Mouse (Mus musculus) midbrain, embryonic 11.5 days (tissue): ENCODE measurements at regions not wholly inside any gene's neighbourhood (a gene's known extent, or its start where the extent isn't known, plus 50 kb on each side); places are given as distances from the start of the nearest gene placed in this dataset.

ENCODE experiments used
- ATAC-seq: fragments of 200-750 bp; cut with Nextera tagmentation; 2 replicates; pipeline ENCODE4 v1.8.0; 2017; ENCODE audit warnings: moderate TSS enrichment, moderate library complexity; ENCODE audit not compliant: low FRiP score
- DNase-seq: peaks from one replicate; pipeline ENCODE4 v3.0.0; 2015; ENCODE audit warnings: low spot score; ENCODE audit errors: missing footprints
- H3K27ac ChIP-seq: fragments of 300-500 bp; sonication (generic); 2 replicates; pipeline ENCODE4 v1.5.1; 2014; ENCODE audit warnings: low read depth, low read length
- H3K27me3 ChIP-seq: fragments of 300-500 bp; sonication (generic); 2 replicates; pipeline ENCODE4 v1.6.1; 2014; ENCODE audit warnings: mild to moderate bottlenecking, low read length, moderate library complexity, mixed read lengths; ENCODE audit not compliant: control insufficient read depth, insufficient read depth
- H3K36me3 ChIP-seq: fragments of 300-500 bp; sonication (generic); 2 replicates; pipeline ENCODE4 v1.6.1; 2014; ENCODE audit warnings: mild to moderate bottlenecking, low read length, moderate library complexity, mixed read lengths; ENCODE audit not compliant: control insufficient read depth, insufficient read depth
- H3K4me1 ChIP-seq: fragments of 300-500 bp; sonication (generic); 2 replicates; pipeline ENCODE4 v1.6.1; 2014; ENCODE audit warnings: low read length; ENCODE audit not compliant: control insufficient read depth, insufficient read depth
- H3K4me2 ChIP-seq: fragments of 300-500 bp; sonication (generic); 2 replicates; pipeline ENCODE4 v1.6.1; 2014; ENCODE audit warnings: mild to moderate bottlenecking, moderate library complexity
- H3K4me3 ChIP-seq: fragments of 300-500 bp; sonication (generic); 2 replicates; pipeline ENCODE4 v1.5.1; 2014; ENCODE audit warnings: low read depth, low read length
- H3K9ac ChIP-seq: fragments of 300-500 bp; sonication (generic); 2 replicates; pipeline ENCODE4 v1.6.1; 2014; ENCODE audit warnings: low read length
- H3K9me3 ChIP-seq: fragments of 300-500 bp; sonication (generic); 2 replicates; pipeline ENCODE4 v1.6.1; 2016; ENCODE audit warnings: low read length; ENCODE audit not compliant: control insufficient read depth
- WGBS: fragments of 180-500 bp; shearing (Covaris S2); extraction: QIAGEN DNeasy Blood & Tissue Kit; methylation state at CpG from one replicate; pipeline ENCODE4 v1.1.7; 2014; 5-methylcytosine and 5-hydroxymethylcytosine counted together

GRCm38 (mm10) chr10:27880867-27881266, 193.8 kb upstream of the Ptprk start:
- Histone ChIP-seq H3K9ac (no peak overlapping the region), H3K9me3 (no peaks in the 10 kb centered on the region), H3K27me3 (no peaks in the 10 kb centered on the region), H3K4me1 (no peaks in the 10 kb centered on the region), H3K36me3 (no peaks in the 10 kb centered on the region), H3K27ac (no peak overlapping the region), H3K4me2 (no peak overlapping the region), H3K4me3 (no peak overlapping the region)
- no peak for ATAC-seq
- no peak for DNase-seq
- 82% methylated on average over 1 of the region's 1 CpGs for WGBS

- Histone ChIP-seq H3K4me2 (no peak overlapping the region), H3K4me3 (no peak overlapping the region)
- WGBS = 15% methylated on average over 2 of the region's 2 CpGs
Measured at GRCm38 (mm10) chr10:27891778-27892512, 182.7 kb upstream of the Ptprk start.

GRCm38 (mm10) chr10:27916406-27916805, 158.2 kb upstream of the Ptprk start:
- H3K4me2 ChIP-seq = no peak overlapping the region

More at GRCm38 (mm10) chr10:27891778-27892512, 182.7 kb upstream of the Ptprk start:
- DNase-seq (no peak), ATAC-seq (peak; percentile 91)
- H3K9ac ChIP-seq = no peak overlapping the region
- H3K9me3 ChIP-seq = no peaks in the 10 kb centered on the region
- no peaks in the 10 kb centered on the region for H3K4me1 ChIP-seq
- no peak overlapping the region for H3K27ac ChIP-seq
- no peaks in the 10 kb centered on the region for H3K36me3 ChIP-seq
- H3K27me3 ChIP-seq = no peaks in the 10 kb centered on the region

GRCm38 (mm10) chr10:27927266-27927665, 147.4 kb upstream of the Ptprk start:
- Histone ChIP-seq H3K27ac (no peak overlapping the region), H3K27me3 (no peaks in the 10 kb centered on the region), H3K9me3 (no peaks in the 10 kb centered on the region), H3K4me2 (no peak overlapping the region), H3K4me1 (no peaks in the 10 kb centered on the region), H3K36me3 (no peaks in the 10 kb centered on the region), H3K9ac (no peak overlapping the region), H3K4me3 (no peak overlapping the region)
- ATAC-seq (no peak), DNase-seq (peak; percentile 31)
- WGBS = 47% methylated on average over 5 of the region's 5 CpGs

More at GRCm38 (mm10) chr10:27916406-27916805, 158.2 kb upstream of the Ptprk start:
- Histone ChIP-seq H3K9me3 (no peaks in the 10 kb centered on the region), H3K27me3 (no peaks in the 10 kb centered on the region), H3K4me3 (no peak overlapping the region), H3K27ac (no peak overlapping the region), H3K4me1 (no peaks in the 10 kb centered on the region), H3K9ac (no peak overlapping the region), H3K36me3 (no peaks in the 10 kb centered on the region)
- 84% methylated on average over 2 of the region's 2 CpGs for WGBS
- peak; percentile 64 for DNase-seq
- no peak for ATAC-seq

- DNase-seq (no peak), ATAC-seq (no peak)
- H3K4me3 ChIP-seq = no peak overlapping the region
- H3K36me3 ChIP-seq = no peaks in the 10 kb centered on the region
- no peaks in the 10 kb centered on the region for H3K9me3 ChIP-seq
- H3K4me2 ChIP-seq = no peak overlapping the region
- H3K27ac ChIP-seq = no peak overlapping the region
- H3K4me1 ChIP-seq = no peaks in the 10 kb centered on the region
- WGBS = 89% methylated on average over 5 of the region's 5 CpGs
- H3K9ac ChIP-seq = no peak overlapping the region
- H3K27me3 ChIP-seq = no peaks in the 10 kb centered on the region
Measured at GRCm38 (mm10) chr10:27942136-27942535, 132.5 kb upstream of the Ptprk start.

GRCm38 (mm10) chr10:27949127-27949526, 125.5 kb upstream of the Ptprk start:
- Histone ChIP-seq H3K36me3 (no peaks in the 10 kb centered on the region), H3K27ac (no peak overlapping the region), H3K4me2 (no peak overlapping the region), H3K4me3 (no peak overlapping the region), H3K4me1 (no peaks in the 10 kb centered on the region), H3K27me3 (no peaks in the 10 kb centered on the region), H3K9ac (no peak overlapping the region), H3K9me3 (no peaks in the 10 kb centered on the region)
- DNase-seq (no peak), ATAC-seq (no peak)
- WGBS = 85% methylated on average over 1 of the region's 1 CpGs

- 95% methylated on average over 1 of the region's 1 CpGs for WGBS
- ATAC-seq = no peak
Measured at GRCm38 (mm10) chr10:27968202-27968601, 106.4 kb upstream of the Ptprk start.

GRCm38 (mm10) chr10:27984047-27984446, 90.6 kb upstream of the Ptprk start:
- Histone ChIP-seq H3K27me3 (no peaks in the 10 kb centered on the region), H3K9me3 (no peaks in the 10 kb centered on the region), H3K27ac (no peak overlapping the region), H3K4me2 (no peak overlapping the region), H3K9ac (no peak overlapping the region), H3K4me3 (no peak overlapping the region), H3K4me1 (no peaks in the 10 kb centered on the region), H3K36me3 (no peaks in the 10 kb centered on the region)
- ATAC-seq (no peak), DNase-seq (no peak)
- 89% methylated on average over 4 of the region's 4 CpGs for WGBS

More at GRCm38 (mm10) chr10:27968202-27968601, 106.4 kb upstream of the Ptprk start:
- Histone ChIP-seq H3K4me1 (no peaks in the 10 kb centered on the region), H3K27me3 (no peaks in the 10 kb centered on the region), H3K4me2 (no peak overlapping the region), H3K4me3 (no peak overlapping the region), H3K9me3 (no peaks in the 10 kb centered on the region), H3K9ac (no peak overlapping the region), H3K27ac (no peak overlapping the region), H3K36me3 (no peaks in the 10 kb centered on the region)
- DNase-seq = no peak

- H3K9ac ChIP-seq = no peak overlapping the region
- ATAC-seq (no peak), DNase-seq (no peak)
- H3K4me3 ChIP-seq = no peak overlapping the region
- H3K4me2 ChIP-seq = no peak overlapping the region
- H3K9me3 ChIP-seq = no peaks in the 10 kb centered on the region
- H3K27ac ChIP-seq = no peak overlapping the region
- WGBS = 82% methylated on average over 1 of the region's 1 CpGs
- H3K36me3 ChIP-seq = no peaks in the 10 kb centered on the region
- no peaks in the 10 kb centered on the region for H3K4me1 ChIP-seq
- H3K27me3 ChIP-seq = no peaks in the 10 kb centered on the region
Measured at GRCm38 (mm10) chr10:27985068-27985467, 89.6 kb upstream of the Ptprk start.
